Mouse (Mus musculus) stomach, postnatal 0 days (tissue): Measurements from ENCODE around the gene Pde10a. TPM values are rescaled to one million over a fixed set of nuclear protein-coding genes. Genes with fewer than 3 reads are reported as not detected.

ENCODE experiments used
- ATAC-seq: fragments of 200-750 bp; cut with Nextera tagmentation; 2 replicates; pipeline ENCODE4 v1.8.0; 2017; ENCODE audit not compliant: low FRiP score, low TSS enrichment
- DNase-seq: peaks from one replicate; pipeline ENCODE4 v3.0.0-alpha.2; 2016; ENCODE audit warnings: low spot score
- H3K27ac ChIP-seq: fragments of 300-500 bp; sonication (generic); replicated peaks from 2 replicates; pipeline ENCODE4 v1.5.1; 2014; ENCODE audit warnings: mild to moderate bottlenecking, control low read depth
- H3K27me3 ChIP-seq: fragments of 300-500 bp; sonication (generic); 2 replicates; pipeline ENCODE4 v1.6.1; 2014; ENCODE audit warnings: low read length; ENCODE audit not compliant: control insufficient read depth, insufficient read depth
- H3K36me3 ChIP-seq: fragments of 300-500 bp; sonication (generic); 2 replicates; pipeline ENCODE4 v1.6.1; 2014; ENCODE audit warnings: low read length, mixed read lengths; ENCODE audit not compliant: control insufficient read depth, insufficient read depth
- H3K4me1 ChIP-seq: fragments of 300-500 bp; sonication (generic); replicated peaks from 2 replicates; pipeline ENCODE4 v1.6.1; 2014; ENCODE audit warnings: antibody characterized with exemption; ENCODE audit not compliant: control insufficient read depth, insufficient read depth
- H3K4me2 ChIP-seq: fragments of 300-500 bp; sonication (generic); replicated peaks from 2 replicates; pipeline ENCODE4 v1.6.1; 2014; ENCODE audit warnings: low read depth, mild to moderate bottlenecking, control low read depth, moderate library complexity
- H3K4me3 ChIP-seq: fragments of 300-500 bp; sonication (generic); 2 replicates; pipeline ENCODE4 v1.5.1; 2014; ENCODE audit warnings: low read depth, low read length, control low read depth
- H3K9ac ChIP-seq: fragments of 300-500 bp; sonication (generic); 2 replicates; pipeline ENCODE4 v1.6.1; 2014; ENCODE audit warnings: mild to moderate bottlenecking, low read length, control low read depth, mixed read lengths
- H3K9me3 ChIP-seq: fragments of 300-500 bp; sonication (generic); 2 replicates; pipeline ENCODE4 v1.6.1; 2016; ENCODE audit warnings: low read length; ENCODE audit not compliant: control insufficient read depth
- CTCF ChIP-seq: IDR thresholded peaks from 2 replicates; pipeline ENCODE4 v1.5.1; 2016; ENCODE audit warnings: antibody characterized with exemption, low read depth, mild to moderate bottlenecking, moderate library complexity
- EP300 ChIP-seq: optimal IDR thresholded peaks from 2 replicates; pipeline ENCODE3; 2016; ENCODE audit warnings: antibody characterized with exemption
- WGBS: fragments of 180-500 bp; shearing (Covaris S2); extraction: QIAGEN DNeasy Blood & Tissue Kit; methylation state at CpG from one replicate; pipeline ENCODE4 v1.1.7; 2014; 5-methylcytosine and 5-hydroxymethylcytosine counted together
- polyA plus RNA-seq: library from polyadenylated mRNA; unstranded; fragments of >200 nt; fragmentation: Nextera tagmentation; extraction: Ambion mirVana; gene quantifications from 2 replicates; pipeline ENCODE4 v1.2.1, GENCODE M21; 2015

The Pde10a gene
- polyA plus RNA-seq, 1 experiment from 2014 or later: 0.69 TPM

DNA sequence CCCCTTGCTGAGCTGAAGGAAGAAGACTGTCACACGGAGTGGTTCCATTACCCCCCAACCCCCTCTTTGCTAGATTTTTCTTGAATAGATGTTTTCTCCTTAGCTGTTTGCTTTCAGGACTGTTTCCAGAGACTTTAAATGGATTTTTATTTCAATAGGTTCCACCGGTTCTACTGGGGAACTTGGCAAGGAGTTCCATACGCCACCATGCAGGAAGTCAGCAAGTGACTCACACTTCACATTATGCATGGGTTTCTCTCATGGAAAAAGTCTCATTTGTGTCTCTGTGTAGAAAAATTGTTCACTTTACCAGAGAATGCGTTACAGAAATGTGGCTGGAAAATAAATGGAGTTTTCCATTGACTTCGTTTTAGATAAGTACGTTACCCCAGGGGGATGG is 248.2 kb downstream of the Pde10a start:
- TF ChIP-seq CTCF (no peak), EP300 (no peak)
- no peak overlapping the region for H3K4me3 ChIP-seq
- H3K27me3 ChIP-seq: no peaks in the 10 kb centered on the region
- H3K36me3 ChIP-seq: no peaks in the 10 kb centered on the region
- DNase-seq (no peak), ATAC-seq (no peak)
- H3K9ac ChIP-seq: no peak overlapping the region
- H3K4me2 ChIP-seq: no peak overlapping the region
- WGBS: 65% methylated on average over 6 of the region's 6 CpGs
- H3K27ac ChIP-seq: no peak overlapping the region
- H3K9me3 ChIP-seq: no peaks in the 10 kb centered on the region
- no peaks in the 10 kb centered on the region for H3K4me1 ChIP-seq

DNA sequence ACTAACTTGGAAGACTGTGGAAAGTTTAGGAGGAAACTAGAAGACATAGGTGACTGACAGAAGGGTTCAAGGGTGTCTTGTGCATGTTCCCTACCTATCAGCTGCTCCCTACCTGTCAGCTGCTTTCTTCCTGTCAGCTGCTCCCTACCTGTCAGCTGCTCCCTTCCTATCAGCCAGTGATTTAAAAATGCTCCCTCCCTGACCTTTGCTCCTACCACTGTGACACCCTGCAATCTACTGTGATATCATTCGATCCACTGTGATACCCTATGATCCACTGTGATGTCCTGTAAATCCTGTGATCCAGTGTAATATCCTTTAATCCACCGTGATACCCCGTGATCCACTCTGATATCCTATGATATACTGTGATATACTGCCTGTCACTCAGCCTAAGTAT is 249.1 kb downstream of the Pde10a start:
- Histone ChIP-seq H3K36me3 (no peaks in the 10 kb centered on the region), H3K4me2 (no peak overlapping the region), H3K27me3 (no peaks in the 10 kb centered on the region), H3K4me3 (no peak overlapping the region), H3K27ac (no peak overlapping the region), H3K4me1 (no peaks in the 10 kb centered on the region), H3K9me3 (no peaks in the 10 kb centered on the region), H3K9ac (no peak overlapping the region)
- DNase-seq (no peak), ATAC-seq (no peak)
- WGBS: 72% methylated on average over 3 of the region's 3 CpGs
- TF ChIP-seq CTCF (no peak), EP300 (no peak)

DNA sequence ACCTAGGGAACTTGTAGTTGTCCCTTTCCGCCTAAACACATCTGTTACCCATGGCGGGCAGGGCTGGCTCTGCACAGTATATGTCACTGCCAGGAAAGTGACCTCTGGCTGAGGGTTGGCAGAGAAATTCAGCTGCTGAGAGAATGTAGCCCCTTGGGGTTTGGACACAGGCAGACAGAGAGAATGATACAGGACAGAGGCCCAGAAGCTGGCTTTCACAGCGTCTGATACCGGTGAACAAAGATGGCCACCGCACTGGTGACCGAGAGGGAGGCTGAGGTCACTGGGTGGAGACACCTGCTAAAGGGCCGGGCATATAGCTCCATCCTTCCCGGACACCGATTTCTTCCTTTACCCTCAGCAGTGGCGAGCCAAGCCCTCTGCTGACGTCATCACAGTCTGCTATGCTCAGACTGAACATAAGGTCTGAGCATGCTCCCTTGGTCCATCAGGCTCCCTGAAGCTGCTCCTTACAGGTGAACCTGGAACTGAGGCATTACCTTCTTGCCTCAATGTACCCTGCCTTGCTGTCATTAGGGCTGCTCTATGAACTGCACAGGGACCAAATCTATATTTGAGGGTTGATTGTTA is 250.5 kb downstream of the Pde10a start:
- Histone ChIP-seq H3K4me2 (no peak overlapping the region), H3K36me3 (no peaks in the 10 kb centered on the region), H3K27me3 (no peaks in the 10 kb centered on the region), H3K9ac (no peak overlapping the region), H3K27ac (no peak overlapping the region), H3K4me3 (no peak overlapping the region), H3K9me3 (no peaks in the 10 kb centered on the region), H3K4me1 (no peaks in the 10 kb centered on the region)
- TF ChIP-seq EP300 (no peak), CTCF (no peak)
- ATAC-seq (0 out of 2 replicates have a peak, but pooled peaks have one; percentile 29), DNase-seq (no peak)
- 80% methylated on average over 11 of the region's 11 CpGs for WGBS

DNA sequence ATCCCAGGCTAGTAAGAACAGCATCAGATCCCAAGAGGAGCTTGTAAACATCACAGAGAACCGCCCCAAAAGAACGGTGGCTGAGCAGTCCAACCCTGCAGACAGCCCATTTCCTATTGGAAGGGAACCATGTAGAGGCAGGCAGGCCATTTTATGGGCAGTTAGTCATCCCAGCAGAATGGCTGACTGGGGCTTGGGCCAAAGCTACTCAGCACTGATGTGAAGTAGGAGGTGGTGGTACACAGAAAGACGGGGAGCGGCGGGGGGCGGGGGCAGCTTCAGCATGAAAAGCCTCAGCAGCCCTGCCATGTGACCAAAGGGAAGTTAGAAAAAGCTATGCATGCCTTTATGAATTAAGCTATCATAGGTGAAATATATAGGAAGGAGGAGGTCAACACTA is 252.5 kb downstream of the Pde10a start:
- WGBS: 83% methylated on average over 6 of the region's 6 CpGs
- TF ChIP-seq CTCF (no peak), EP300 (no peak)
- Histone ChIP-seq H3K9me3 (no peaks in the 10 kb centered on the region), H3K36me3 (no peaks in the 10 kb centered on the region), H3K4me1 (no peaks in the 10 kb centered on the region), H3K9ac (no peak overlapping the region), H3K4me3 (no peak overlapping the region), H3K27me3 (no peaks in the 10 kb centered on the region), H3K4me2 (no peak overlapping the region), H3K27ac (no peak overlapping the region)
- no peak for DNase-seq
- no peak for ATAC-seq

DNA sequence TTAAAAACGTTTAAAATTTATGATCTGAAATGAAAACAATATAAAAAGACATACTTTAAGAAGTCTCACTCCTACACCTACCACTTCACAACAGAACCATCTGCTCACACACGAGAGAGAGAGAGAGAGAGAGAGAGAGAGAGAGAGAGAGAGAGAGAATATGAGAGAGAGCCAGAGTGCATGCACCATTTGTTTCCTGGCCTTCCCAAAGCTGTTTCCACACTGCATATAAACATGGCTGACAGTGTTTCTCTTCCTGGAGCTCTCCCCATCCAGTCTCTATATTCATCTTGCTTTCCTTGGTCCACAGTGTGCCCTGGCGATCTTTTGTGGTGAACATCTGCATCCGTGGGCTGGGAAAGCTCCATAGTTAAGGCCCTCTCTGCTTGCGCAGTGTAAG is 253.7 kb downstream of the Pde10a start:
- no peaks in the 10 kb centered on the region for H3K9me3 ChIP-seq
- ATAC-seq (no peak), DNase-seq (no peak)
- H3K4me1 ChIP-seq: no peaks in the 10 kb centered on the region
- H3K4me2 ChIP-seq: no peak overlapping the region
- H3K27me3 ChIP-seq: no peaks in the 10 kb centered on the region
- TF ChIP-seq EP300 (no peak), CTCF (no peak)
- WGBS: 54% methylated on average over 5 of the region's 5 CpGs
- no peak overlapping the region for H3K27ac ChIP-seq
- H3K9ac ChIP-seq: no peak overlapping the region
- H3K4me3 ChIP-seq: no peak overlapping the region
- H3K36me3 ChIP-seq: no peaks in the 10 kb centered on the region

DNA sequence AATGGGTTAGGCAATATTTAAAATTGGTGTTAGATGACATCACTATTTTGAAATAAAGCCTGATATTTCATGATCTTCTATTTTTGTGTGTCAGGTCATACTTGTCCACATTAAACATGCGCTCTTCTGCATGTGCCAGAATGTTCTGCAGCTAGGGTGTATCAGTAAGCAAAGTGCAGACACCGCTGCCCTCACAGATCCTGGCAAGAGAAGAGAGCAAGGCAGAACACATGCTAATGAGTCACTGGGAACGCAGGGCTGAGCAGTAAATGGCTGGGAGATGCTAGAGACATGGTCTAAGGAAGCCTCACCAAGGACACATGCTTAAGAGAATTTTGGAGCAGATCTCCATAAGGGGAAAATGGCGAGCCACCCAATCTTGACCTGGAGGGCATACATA is 255.3 kb downstream of the Pde10a start:
- 78% methylated on average over 4 of the region's 4 CpGs for WGBS
- no peak overlapping the region for H3K9ac ChIP-seq
- H3K4me1 ChIP-seq: no peaks in the 10 kb centered on the region
- ATAC-seq (no peak), DNase-seq (no peak)
- H3K4me2 ChIP-seq: no peak overlapping the region
- H3K36me3 ChIP-seq: no peaks in the 10 kb centered on the region
- no peak overlapping the region for H3K27ac ChIP-seq
- no peak for TF ChIP-seq EP300
- TF ChIP-seq CTCF: no peak
- H3K4me3 ChIP-seq: no peak overlapping the region
- no peaks in the 10 kb centered on the region for H3K27me3 ChIP-seq
- no peaks in the 10 kb centered on the region for H3K9me3 ChIP-seq
